Mouse (Mus musculus) testis, postnatal 10 days (tissue): ENCODE results near the gene Gm17428.
A peak's percentile ranks its signal among the peaks of the same experiment; 100 is the strongest.
"Not testable (repeated sequence)": the region's sequence is repeated elsewhere in the genome, so short reads cannot be mapped to it uniquely, and the experiment has no call there.

Experiments
- DNase-seq: peaks from one replicate; pipeline ENCODE4 v3.0.0; 2021; ENCODE audit warnings: low spot score

Gm17428 gene

GRCm38 (mm10) chr14:54976633-54977032 lies at the start of gene Gm17428:
Gm17428 (plus strand) TSS chr14:54976933.
- no peak for DNase-seq

- no peak for DNase-seq
Measured at GRCm38 (mm10) chr14:54927296-54927695, 49.4 kb upstream of the Gm17428 start.

GRCm38 (mm10) chr14:54929801-54930200 lies 46.9 kb upstream of the Gm17428 start:
- DNase-seq: no peak

GRCm38 (mm10) chr14:54930431-54930830 lies 46.3 kb upstream of the Gm17428 start:
- no peak for DNase-seq

GRCm38 (mm10) chr14:54932645-54933150 lies 44.0 kb upstream of the Gm17428 start, which contains the start of gene Il25:
Il25 (plus strand) TSS chr14:54932695.
- no peak for DNase-seq

- DNase-seq: no peak
Measured at GRCm38 (mm10) chr14:54935904-54936830, 40.6 kb upstream of the Gm17428 start, which contains the start of gene Cmtm5. Cmtm5 (plus strand) TSS chr14:54936261.

- DNase-seq: no peak
Measured at GRCm38 (mm10) chr14:54936831-54937160, 39.9 kb upstream of the Gm17428 start.

- no peak for DNase-seq
Measured at GRCm38 (mm10) chr14:54937361-54938182, 39.2 kb upstream of the Gm17428 start.

GRCm38 (mm10) chr14:54938431-54939219 lies 38.1 kb upstream of the Gm17428 start:
- DNase-seq: no peak

- DNase-seq: peak; percentile 70
Measured at GRCm38 (mm10) chr14:54939434-54940175, 37.1 kb upstream of the Gm17428 start.

- no peak for DNase-seq
Measured at GRCm38 (mm10) chr14:54940176-54940530, 36.6 kb upstream of the Gm17428 start.

GRCm38 (mm10) chr14:54941024-54941978 lies 35.4 kb upstream of the Gm17428 start:
- DNase-seq: no peak

GRCm38 (mm10) chr14:54942479-54942878 lies 34.3 kb upstream of the Gm17428 start:
- no peak for DNase-seq

GRCm38 (mm10) chr14:54943971-54944370 lies 32.8 kb upstream of the Gm17428 start:
- no peak for DNase-seq

- no peak for DNase-seq
Measured at GRCm38 (mm10) chr14:54944939-54945338, 31.8 kb upstream of the Gm17428 start.

- DNase-seq: no peak
Measured at GRCm38 (mm10) chr14:54945975-54946704, 30.6 kb upstream of the Gm17428 start.

GRCm38 (mm10) chr14:54947008-54947407 lies 29.7 kb upstream of the Gm17428 start:
- DNase-seq: not testable (repeated sequence)

GRCm38 (mm10) chr14:54948781-54949180 lies 28.0 kb upstream of the Gm17428 start:
- DNase-seq: no peak

GRCm38 (mm10) chr14:54950493-54950892 lies 26.2 kb upstream of the Gm17428 start:
- no peak for DNase-seq
